Mouse (Mus musculus): ENCODE data around the gene Gspt1. TPM values are rescaled to one million over a fixed set of nuclear protein-coding genes. Genes with fewer than 3 reads are reported as not detected.

The Gspt1 gene
- total RNA-seq, 1 experiment = 89.8 TPM

GRCm38 (mm10) chr16:11285949-11286348 lies 31.8 kb upstream of the Gspt1 start:
- in situ Hi-C loops (cut with MboI; ENCODE audit: low sequenced_read_pairs in 2 of 2, unreplicated experiment in 2 of 2) = no loop called here
- Histone ChIP-seq H3K9ac (ENCODE audit: insufficient read depth, low read depth, low read length, poor library complexity, severe bottlenecking) (no peak overlapping the region), H3K4me3 (ENCODE audit: insufficient read depth in 1 of 2, low read depth in 1 of 2, low read length in 2 of 2, poor library complexity in 1 of 2, severe bottlenecking in 1 of 2) (no peak overlapping the region), H3K9me3 (ENCODE audit: control insufficient read depth, insufficient read depth, low read depth, low read length) (no peaks in the 10 kb centered on the region), H3K27ac (ENCODE audit: insufficient read depth, low read depth, low read length, poor library complexity, severe bottlenecking) (no peak overlapping the region), H3K4me1 (ENCODE audit: control insufficient read depth in 2 of 2, insufficient read depth in 2 of 2, low read length in 2 of 2, poor library complexity in 1 of 2) (peaks cover 0 to 2% of the 10 kb centered on the region in 2 experiments; a peak in 1 of 4 replicates), H3K36me3 (ENCODE audit: control insufficient read depth, insufficient read depth, low read length, poor library complexity, severe bottlenecking) (peaks cover 3% of the 10 kb centered on the region; the same call in 1 of the 2 replicates)
- TF ChIP-seq CHD2 (IDR thresholded peaks at IDR 0.05; ENCODE audit: low read depth, low read length) (no peak), HCFC1 (IDR thresholded peaks at IDR 0.05; ENCODE audit: borderline replicate concordance, insufficient read depth, low read length) (no peak), MAFK (IDR thresholded peaks at IDR 0.05; ENCODE audit: insufficient read depth, low read depth, low read length) (0 out of 2 replicates have a peak, but pooled peaks have one; percentile 42)
- no peak for DNase-seq (ENCODE audit: low read depth, low spot score)

GRCm38 (mm10) chr16:11284881-11285280 lies 30.8 kb upstream of the Gspt1 start:
- TF ChIP-seq ZC3H11A (IDR thresholded peaks at IDR 0.05; ENCODE audit: borderline replicate concordance, low read depth, low read length) (no peak), HCFC1 (IDR thresholded peaks at IDR 0.05; ENCODE audit: borderline replicate concordance, insufficient read depth, low read length) (no peak), MAFK (IDR thresholded peaks at IDR 0.05; ENCODE audit: insufficient read depth, low read depth, low read length) (no peak), ZNF384 (IDR thresholded peaks at IDR 0.05; ENCODE audit: low read depth, low read length) (no peak), CHD2 (IDR thresholded peaks at IDR 0.05; ENCODE audit: low read depth, low read length) (no peak)
- H3K9ac ChIP-seq (ENCODE audit: insufficient read depth, low read depth, low read length, poor library complexity, severe bottlenecking) = no peak overlapping the region
- no peak for DNase-seq (ENCODE audit: low read depth, low spot score)
- H3K9me3 ChIP-seq (ENCODE audit: control insufficient read depth, insufficient read depth, low read depth, low read length) = no peaks in the 10 kb centered on the region
- in situ Hi-C loops (cut with MboI; ENCODE audit: low sequenced_read_pairs in 2 of 2, unreplicated experiment in 2 of 2) = no loop called here
- H3K36me3 ChIP-seq (ENCODE audit: control insufficient read depth, insufficient read depth, low read length, poor library complexity, severe bottlenecking) = peaks cover 1% of the 10 kb centered on the region; the same call in 1 of the 2 replicates
- peaks cover 0 to 2% of the 10 kb centered on the region in 2 experiments; a peak in 1 of 4 replicates for H3K4me1 ChIP-seq (ENCODE audit: control insufficient read depth in 2 of 2, insufficient read depth in 2 of 2, low read length in 2 of 2, poor library complexity in 1 of 2)
- no peak overlapping the region for H3K4me3 ChIP-seq (ENCODE audit: insufficient read depth in 1 of 2, low read depth in 1 of 2, low read length in 2 of 2, poor library complexity in 1 of 2, severe bottlenecking in 1 of 2)
- H3K27ac ChIP-seq (ENCODE audit: insufficient read depth, low read depth, low read length, poor library complexity, severe bottlenecking) = no peak overlapping the region

GRCm38 (mm10) chr16:11282655-11283232 lies 28.6 kb upstream of the Gspt1 start:
- no peak for DNase-seq (ENCODE audit: low read depth, low spot score)
- in situ Hi-C loops (cut with MboI; ENCODE audit: low sequenced_read_pairs in 2 of 2, unreplicated experiment in 2 of 2) = no loop called here
- H3K4me3 ChIP-seq (ENCODE audit: insufficient read depth in 1 of 2, low read depth in 1 of 2, low read length in 2 of 2, poor library complexity in 1 of 2, severe bottlenecking in 1 of 2) = no peak overlapping the region
- TF ChIP-seq ZC3H11A (IDR thresholded peaks at IDR 0.05; ENCODE audit: borderline replicate concordance, low read depth, low read length) (no peak), MAFK (IDR thresholded peaks at IDR 0.05; ENCODE audit: insufficient read depth, low read depth, low read length) (no peak), ZNF384 (IDR thresholded peaks at IDR 0.05; ENCODE audit: low read depth, low read length) (no peak), HCFC1 (IDR thresholded peaks at IDR 0.05; ENCODE audit: borderline replicate concordance, insufficient read depth, low read length) (no peak), CHD2 (IDR thresholded peaks at IDR 0.05; ENCODE audit: low read depth, low read length) (no peak)
- H3K4me1 ChIP-seq (ENCODE audit: control insufficient read depth in 2 of 2, insufficient read depth in 2 of 2, low read length in 2 of 2, poor library complexity in 1 of 2) = peaks cover 0 to 2% of the 10 kb centered on the region in 2 experiments; a peak in 1 of 4 replicates
- H3K27ac ChIP-seq (ENCODE audit: insufficient read depth, low read depth, low read length, poor library complexity, severe bottlenecking) = no peak overlapping the region
- H3K9me3 ChIP-seq (ENCODE audit: control insufficient read depth, insufficient read depth, low read depth, low read length) = no peaks in the 10 kb centered on the region
- H3K9ac ChIP-seq (ENCODE audit: insufficient read depth, low read depth, low read length, poor library complexity, severe bottlenecking) = no peak overlapping the region
- no peaks in the 10 kb centered on the region for H3K36me3 ChIP-seq (ENCODE audit: control insufficient read depth, insufficient read depth, low read length, poor library complexity, severe bottlenecking)

- Histone ChIP-seq H3K4me1 (ENCODE audit: control insufficient read depth in 2 of 2, insufficient read depth in 2 of 2, low read length in 2 of 2, poor library complexity in 1 of 2) (peaks cover 9 to 13% of the 10 kb centered on the region in 2 experiments; a peak in 2 of 4 replicates), H3K9me3 (ENCODE audit: control insufficient read depth, insufficient read depth, low read depth, low read length) (no peaks in the 10 kb centered on the region), H3K4me3 (ENCODE audit: insufficient read depth in 1 of 2, low read depth in 1 of 2, low read length in 2 of 2, poor library complexity in 1 of 2, severe bottlenecking in 1 of 2) (no peak overlapping the region), H3K36me3 (ENCODE audit: control insufficient read depth, insufficient read depth, low read length, poor library complexity, severe bottlenecking) (no peaks in the 10 kb centered on the region), H3K9ac (ENCODE audit: insufficient read depth, low read depth, low read length, poor library complexity, severe bottlenecking) (no peak overlapping the region), H3K27ac (ENCODE audit: insufficient read depth, low read depth, low read length, poor library complexity, severe bottlenecking) (no peak overlapping the region)
- in situ Hi-C loops (cut with MboI; ENCODE audit: low sequenced_read_pairs in 2 of 2, unreplicated experiment in 2 of 2) = no loop called here
- TF ChIP-seq ZNF384 (IDR thresholded peaks at IDR 0.05; ENCODE audit: low read depth, low read length) (no peak), HCFC1 (IDR thresholded peaks at IDR 0.05; ENCODE audit: borderline replicate concordance, insufficient read depth, low read length) (no peak), MAFK (IDR thresholded peaks at IDR 0.05; ENCODE audit: insufficient read depth, low read depth, low read length) (no peak), ZC3H11A (IDR thresholded peaks at IDR 0.05; ENCODE audit: borderline replicate concordance, low read depth, low read length) (no peak), CHD2 (IDR thresholded peaks at IDR 0.05; ENCODE audit: low read depth, low read length) (no peak)
- DNase-seq (ENCODE audit: low read depth, low spot score) = no peak
These were observed 24.7 kb upstream of the Gspt1 start for GRCm38 (mm10) chr16:11278778-11279177.
